ENCODE assay signal across 19 mouse cellular contexts in the genomic region with DNA sequence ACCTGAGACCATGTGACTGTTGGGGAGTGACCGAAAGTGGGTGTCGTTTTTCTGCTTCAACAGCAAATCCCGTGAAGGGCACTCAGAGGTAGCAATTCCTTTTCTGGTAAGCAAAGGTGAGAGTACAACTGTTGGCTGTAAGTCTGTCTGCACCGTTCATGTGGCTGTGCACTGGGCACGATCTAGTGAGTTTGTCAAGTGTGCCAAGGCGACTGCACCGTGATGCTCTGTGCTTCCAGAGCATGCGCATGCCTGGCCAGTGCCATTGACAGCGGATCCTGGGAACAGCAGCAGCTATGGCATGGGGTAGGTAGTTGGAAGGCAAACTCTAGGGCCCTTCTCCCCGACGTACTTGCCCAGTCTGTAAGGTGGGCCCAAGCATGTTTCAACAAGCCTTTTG. TPM values are rescaled to one million over a fixed set of nuclear protein-coding genes. Genes with fewer than 3 reads are reported as not detected.
A peak's percentile ranks its signal among the peaks of the same experiment; 100 is the strongest.
DNase-seq lines count a peak whose midpoint lies in the region; ATAC-seq and TF ChIP-seq lines count a peak whose summit lies in the region.
"Had no signal": no experiment of that assay in that cellular context is flagged by ENCODE, and none has a peak within 500 bp of the region (broad histone marks: within the 10 kb centered on the region; RNA-seq: fewer than 3 reads in every experiment).

No protein-coding gene starts in this region.

- H3K27me3 ChIP-seq in heart, embryonic 13.5 days (replicated peaks), result no peaks in the 10 kb centered on the region
- no peaks in the 10 kb centered on the region for H3K27me3 ChIP-seq in ES-Bruce4 (ENCODE audit: control insufficient read depth, insufficient read depth, low read length, poor library complexity, severe bottlenecking)
- H3K27me3 ChIP-seq in limb, embryonic 13.5 days, result no peaks in the 10 kb centered on the region
- H3K27me3 ChIP-seq: lung, embryonic 15.5 days; midbrain, embryonic 13.5 days had no signal

- intact Hi-C loops in heart, postnatal 36 days (cut with DNase I), result no loop called here

- H3K36me3 ChIP-seq in heart, embryonic 13.5 days, result peaks cover 4% of the 10 kb centered on the region; the same call in 1 of the 2 replicates
- H3K36me3 ChIP-seq in ES-Bruce4 (ENCODE audit: control insufficient read depth, insufficient read depth, low read length, poor library complexity, severe bottlenecking), result no peaks in the 10 kb centered on the region
- H3K36me3 ChIP-seq in limb, embryonic 13.5 days, result no peaks in the 10 kb centered on the region
- H3K36me3 ChIP-seq: lung, embryonic 15.5 days; midbrain, embryonic 13.5 days had no signal

- H3K4me1 ChIP-seq in heart, embryonic 13.5 days, result peaks cover 80% of the 10 kb centered on the region
- peaks cover 2% of the 10 kb centered on the region for H3K4me1 ChIP-seq in ES-Bruce4 (ENCODE audit: control insufficient read depth, insufficient read depth, low read length)
- H3K4me1 ChIP-seq in limb, embryonic 13.5 days, result peaks cover 32% of the 10 kb centered on the region
- H3K4me1 ChIP-seq: midbrain, embryonic 13.5 days had no signal

- WGBS in heart, embryonic 13.5 days, result 56% methylated on average over 11 of the region's 11 CpGs
- WGBS in limb, embryonic 13.5 days, result 66% methylated on average over 11 of the region's 11 CpGs

- peak overlapping the region; percentile 63 for H3K27ac ChIP-seq in heart, embryonic 13.5 days (replicated peaks)
- H3K27ac ChIP-seq in ES-Bruce4 (ENCODE audit: insufficient read depth, low read length), result peak overlapping the region; percentile 62
- H3K27ac ChIP-seq in limb, embryonic 13.5 days, result no peak overlapping the region
- H3K27ac ChIP-seq: lung, embryonic 15.5 days; midbrain, embryonic 13.5 days had no signal

- no peak for ATAC-seq in heart, embryonic 13.5 days (ENCODE audit: extremely low read depth, insufficient number of reproducible peaks, low FRiP score, low TSS enrichment)
- no peak for ATAC-seq in limb, embryonic 13.5 days (ENCODE audit: low FRiP score, low read depth)
- ATAC-seq in monocyte, adult 5-6 weeks (replicated peaks; ENCODE audit: insufficient number of reproducible peaks, low FRiP score, low TSS enrichment, poor library complexity, severe bottlenecking), result no peak
- ATAC-seq: forebrain, embryonic 14.5 days; hindbrain, embryonic 16.5 days; midbrain, embryonic 13.5 days had no signal

- H3K4me3 ChIP-seq in heart, embryonic 13.5 days, result no peak overlapping the region
- peak overlapping the region; percentile 21 for H3K4me3 ChIP-seq in ES-Bruce4 (ENCODE audit: low read depth, low read length)
- H3K4me3 ChIP-seq in limb, embryonic 13.5 days, result no peak overlapping the region
- H3K4me3 ChIP-seq: erythroblast, embryonic 14.5 days; lung, embryonic 15.5 days; midbrain, embryonic 13.5 days had no signal

- H3K9me3 ChIP-seq in heart, embryonic 13.5 days, result no peaks in the 10 kb centered on the region
- H3K9me3 ChIP-seq in ES-Bruce4 (replicated peaks; ENCODE audit: control insufficient read depth, insufficient read depth, low read length, poor library complexity, severe bottlenecking), result no peaks in the 10 kb centered on the region
- no peaks in the 10 kb centered on the region for H3K9me3 ChIP-seq in limb, embryonic 13.5 days
- H3K9me3 ChIP-seq: lung, embryonic 15.5 days; midbrain, embryonic 13.5 days had no signal

- peak; percentile 53 for DNase-seq in gastrocnemius, adult 18-20 months (ENCODE audit: low spot score)
- DNase-seq in gastrocnemius, postnatal 4 days (ENCODE audit: low spot score in 2 of 2), result no peak
- no peak for DNase-seq in heart, postnatal 36 days
- DNase-seq in left cerebral cortex, adult 18-20 months (ENCODE audit: low spot score in 2 of 2), result no peak
- DNase-seq: adrenal gland, postnatal 10 days; cerebellum, adult 11 months; cerebellum, postnatal 25 days; thymus, postnatal 36 days had no signal

- TF ChIP-seq POLR2A in ES-Bruce4 (IDR thresholded peaks at IDR 0.05; ENCODE audit: insufficient read depth, low read length), result no peak

- H3K9ac ChIP-seq in heart, embryonic 13.5 days, result peak overlapping the region; percentile 56; the same call in 1 of the 2 replicates
- peak overlapping the region; percentile 34; the same call in 1 of the 2 replicates for H3K9ac ChIP-seq in ES-Bruce4 (ENCODE audit: low read depth, poor library complexity, severe bottlenecking)
- no peak overlapping the region for H3K9ac ChIP-seq in limb, embryonic 13.5 days
- H3K9ac ChIP-seq: lung, embryonic 15.5 days; midbrain, embryonic 13.5 days had no signal

- no peak for TF ChIP-seq CTCF in ES-Bruce4 (IDR thresholded peaks at IDR 0.05; ENCODE audit: low read depth, low read length)

- 0 out of 2 replicates have a peak overlapping the region, but pooled peaks have one; percentile 44 for H3K4me2 ChIP-seq in heart, embryonic 13.5 days
- peak overlapping the region; percentile 55 for H3K4me2 ChIP-seq in limb, embryonic 13.5 days (replicated peaks)
- H3K4me2 ChIP-seq: liver, embryonic 11.5 days; midbrain, embryonic 13.5 days had no signal

- TF ChIP-seq EP300 in ES-Bruce4 (IDR thresholded peaks at IDR 0.05; ENCODE audit: insufficient read depth, low read depth, low read length), result no peak

RNA-seq across cellular contexts. Expression of a gene that starts 49.6 kb away (rescaled TPM):
- 10 to 100 TPM; 75.3 to 75.4 TPM for total RNA-seq in gastrocnemius, adult 18-20 months (2021)
- 10 to 100 TPM; 53.7 to 62.8 TPM for total RNA-seq in gastrocnemius, postnatal 4 days (2021)
- polyA plus RNA-seq in heart, embryonic 13.5 days (2015; fragmentation: Nextera tagmentation; extraction: Ambion mirVana), result 33.1 and 36.3 TPM in 2 replicates
- 100 to 1,000 TPM; 216 to 224 TPM for total RNA-seq in heart, postnatal 36 days (2021)
- polyA plus RNA-seq in ES-Bruce4 (2011; ENCODE audit: insufficient read depth, insufficient read length, low read depth, missing spikeins), result 6.3 and 6.5 TPM in 2 replicates
- polyA plus RNA-seq in limb, embryonic 13.5 days (2015; fragmentation: Nextera tagmentation; extraction: Ambion mirVana), result 3.7 and 5.1 TPM in 2 replicates
- 1 to 10 TPM; 5.2 to 6.3 TPM for total RNA-seq in left cerebral cortex, adult 18-20 months (2021)
- total RNA-seq in monocyte, adult 5-6 weeks (2017), result not detected in 3 replicates
- total RNA-seq: neutrophil, adult 5-6 weeks had no signal
- polyA plus RNA-seq: erythroblast, embryonic 14.5 days had no signal

Comparison
In these comparisons a context has a peak if more than half of its experiments do, and no peak if none do; other contexts are left out.
1. RNA of a gene that starts 49.6 kb away (total RNA-seq): 216 to 224 TPM in heart, postnatal 36 days, 75.3 to 75.4 TPM in gastrocnemius, adult 18-20 months and 53.7 to 62.8 TPM in gastrocnemius, postnatal 4 days; 5.2 to 6.3 TPM in left cerebral cortex, adult 18-20 months and not detected in monocyte, adult 5-6 weeks; every median in the first group is over 4 times any median in the second.